Mouse (Mus musculus): Measurements from ENCODE around the gene Vsx2.

The Vsx2 gene

GRCm38 (mm10) chr12:84640654-84641053, 71.1 kb downstream of the Vsx2 start, which contains the start of gene Vrtn:
TSS of gene Vrtn (plus strand) at chr12:84641019.
- no peak for DNase-seq (ENCODE audit: inconsistent age in 2 of 2, low spot score in 1 of 2)
